Mouse (Mus musculus): Measurements from ENCODE around the gene OR5BS1P. TPM values are rescaled to one million over a fixed set of nuclear protein-coding genes. Genes with fewer than 3 reads are reported as not detected.

Gene OR5BS1P
- polyA plus RNA-seq, 1 experiment from 2014 or later = not detected

DNA sequence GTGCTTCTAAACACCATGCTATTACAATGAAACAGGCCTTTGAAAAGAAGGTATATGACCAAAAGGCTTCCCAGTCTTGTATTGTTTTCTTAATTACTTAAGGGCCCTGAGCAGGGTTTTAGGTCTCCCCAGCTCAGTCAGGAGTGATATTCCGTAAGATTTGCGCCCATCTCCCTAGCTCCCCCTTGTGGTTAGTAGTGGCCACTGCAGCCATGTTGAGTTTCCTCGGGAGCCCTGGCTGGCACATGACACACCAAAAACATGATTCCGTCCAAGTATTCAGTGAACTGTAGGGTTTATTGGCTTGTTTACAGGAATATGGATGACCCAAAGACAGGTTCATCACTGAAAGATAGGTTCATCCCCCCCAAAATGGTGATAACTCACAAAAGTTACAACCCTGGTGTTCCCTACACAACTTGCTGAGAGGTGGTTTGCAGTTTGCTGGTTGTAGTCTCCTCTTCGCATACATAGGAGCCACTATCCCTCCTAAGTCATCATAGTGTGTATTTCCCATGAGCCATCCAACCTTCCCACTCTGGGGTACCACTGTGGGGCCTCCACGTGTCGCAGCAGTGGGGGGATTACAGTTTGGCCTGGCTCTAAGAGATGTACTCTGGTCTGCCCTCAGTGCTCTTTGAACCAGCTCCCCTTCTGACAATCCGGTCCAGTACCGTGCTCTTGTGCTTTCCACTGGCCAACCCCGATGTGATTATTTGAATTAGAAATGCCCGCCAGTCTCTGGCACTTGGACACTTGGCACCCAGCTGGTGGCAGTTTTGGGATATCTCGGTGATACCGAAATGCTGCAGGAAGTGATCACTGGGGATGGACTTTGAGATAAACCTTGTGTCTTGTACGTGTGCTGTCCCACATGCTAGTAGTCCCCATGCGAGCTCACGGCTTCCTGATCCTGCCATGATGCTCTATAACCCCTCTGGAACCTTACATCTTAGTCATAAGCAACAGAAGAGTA, 48.0 kb downstream of the OR5BS1P start:
- H3K4me2 ChIP-seq (ENCODE audit: low read depth, low read length) = no peak overlapping the region
- H3K27ac ChIP-seq (ENCODE audit: low read depth) = no peak overlapping the region
- H3K36me3 ChIP-seq (replicated peaks; ENCODE audit: insufficient read depth, low read length) = peaks cover 39% of the 10 kb centered on the region
- no peaks in the 10 kb centered on the region for H3K27me3 ChIP-seq (ENCODE audit: insufficient read depth, low read length)
- H3K4me3 ChIP-seq (ENCODE audit: low read depth, low read length) = no peak overlapping the region
- TF ChIP-seq CTCF (IDR thresholded peaks at IDR 0.05; ENCODE audit: low read depth) = peak; percentile 98
- TF ChIP-seq EP300 (IDR thresholded peaks at IDR 0.05; ENCODE audit: low read depth) = no peak
- 54% methylated on average over 16 of the region's 16 CpGs for WGBS (ENCODE audit: insufficient replicate concordance)
- ATAC-seq (peak; percentile 57), DNase-seq (peak; percentile 69)
- peaks cover 6% of the 10 kb centered on the region for H3K4me1 ChIP-seq (ENCODE audit: insufficient read depth)
- no peak overlapping the region for H3K9ac ChIP-seq (replicated peaks)
- H3K9me3 ChIP-seq (ENCODE audit: low read length) = no peaks in the 10 kb centered on the region

DNA sequence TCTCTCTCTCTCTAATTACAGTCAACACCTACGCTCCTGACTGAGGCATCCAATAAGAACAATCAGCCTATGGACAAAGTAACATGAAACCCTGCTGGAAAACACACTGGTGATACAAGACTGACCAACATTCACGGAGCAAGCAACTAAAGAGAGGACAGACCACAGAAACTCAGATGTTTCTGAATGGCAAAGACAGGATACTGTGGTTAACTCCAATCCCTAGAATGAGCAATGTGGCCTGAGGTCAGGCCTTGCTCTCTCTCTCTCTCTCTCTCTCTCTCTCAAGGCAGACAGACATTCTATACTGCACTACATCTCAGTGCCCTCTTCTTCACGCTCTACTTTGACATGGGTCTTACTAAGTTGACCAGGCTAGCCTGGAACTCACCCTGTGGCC, 51.5 kb downstream of the OR5BS1P start:
- H3K27ac ChIP-seq (ENCODE audit: low read depth) = no peak overlapping the region
- no peaks in the 10 kb centered on the region for H3K4me1 ChIP-seq (ENCODE audit: insufficient read depth)
- ATAC-seq (no peak), DNase-seq (no peak)
- no peaks in the 10 kb centered on the region for H3K27me3 ChIP-seq (ENCODE audit: insufficient read depth, low read length)
- TF ChIP-seq EP300 (IDR thresholded peaks at IDR 0.05; ENCODE audit: low read depth) (no peak), CTCF (IDR thresholded peaks at IDR 0.05; ENCODE audit: low read depth) (no peak)
- no peak overlapping the region for H3K9ac ChIP-seq (replicated peaks)
- no peaks in the 10 kb centered on the region for H3K9me3 ChIP-seq (ENCODE audit: low read length)
- H3K36me3 ChIP-seq (replicated peaks; ENCODE audit: insufficient read depth, low read length) = peaks cover 71% of the 10 kb centered on the region
- whole genome bisulfite sequencing (ENCODE audit: insufficient replicate concordance) = 80% methylated on average over 3 of the region's 3 CpGs
- H3K4me3 ChIP-seq (ENCODE audit: low read depth, low read length) = no peak overlapping the region
- H3K4me2 ChIP-seq (ENCODE audit: low read depth, low read length) = no peak overlapping the region

DNA sequence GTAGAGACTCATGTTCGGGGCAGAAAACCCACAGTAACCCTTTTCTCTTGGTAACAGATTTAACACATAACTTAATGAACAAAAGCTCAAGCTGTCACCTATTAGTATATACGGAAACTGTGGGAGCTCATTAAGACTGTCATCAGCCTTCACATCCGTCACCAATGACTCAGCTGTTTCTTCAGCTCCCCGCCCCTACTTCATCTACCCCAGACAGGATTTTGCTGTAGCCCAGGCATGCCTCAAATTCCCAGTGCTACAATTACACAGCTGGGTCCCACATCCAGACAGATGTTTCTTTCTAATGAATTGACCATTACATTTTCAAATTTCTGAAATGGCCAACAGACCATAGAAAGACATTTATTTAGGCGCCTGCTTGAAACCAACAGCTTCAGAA, 56.4 kb downstream of the OR5BS1P start:
- ATAC-seq (peak; percentile 65), DNase-seq (no peak)
- Histone ChIP-seq H3K4me3 (ENCODE audit: low read depth, low read length) (no peak overlapping the region), H3K27me3 (ENCODE audit: insufficient read depth, low read length) (no peaks in the 10 kb centered on the region), H3K27ac (ENCODE audit: low read depth) (peak overlapping the region; percentile 34; the same call in 1 of the 2 replicates), H3K9ac (replicated peaks) (no peak overlapping the region), H3K9me3 (ENCODE audit: low read length) (no peaks in the 10 kb centered on the region), H3K36me3 (replicated peaks; ENCODE audit: insufficient read depth, low read length) (peaks cover 92% of the 10 kb centered on the region), H3K4me2 (ENCODE audit: low read depth, low read length) (no peak overlapping the region), H3K4me1 (ENCODE audit: insufficient read depth) (no peaks in the 10 kb centered on the region)
- no peak for TF ChIP-seq CTCF (IDR thresholded peaks at IDR 0.05; ENCODE audit: low read depth)
- no peak for TF ChIP-seq EP300 (IDR thresholded peaks at IDR 0.05; ENCODE audit: low read depth)
- WGBS (ENCODE audit: insufficient replicate concordance) = 76% methylated on average over 5 of the region's 5 CpGs

DNA sequence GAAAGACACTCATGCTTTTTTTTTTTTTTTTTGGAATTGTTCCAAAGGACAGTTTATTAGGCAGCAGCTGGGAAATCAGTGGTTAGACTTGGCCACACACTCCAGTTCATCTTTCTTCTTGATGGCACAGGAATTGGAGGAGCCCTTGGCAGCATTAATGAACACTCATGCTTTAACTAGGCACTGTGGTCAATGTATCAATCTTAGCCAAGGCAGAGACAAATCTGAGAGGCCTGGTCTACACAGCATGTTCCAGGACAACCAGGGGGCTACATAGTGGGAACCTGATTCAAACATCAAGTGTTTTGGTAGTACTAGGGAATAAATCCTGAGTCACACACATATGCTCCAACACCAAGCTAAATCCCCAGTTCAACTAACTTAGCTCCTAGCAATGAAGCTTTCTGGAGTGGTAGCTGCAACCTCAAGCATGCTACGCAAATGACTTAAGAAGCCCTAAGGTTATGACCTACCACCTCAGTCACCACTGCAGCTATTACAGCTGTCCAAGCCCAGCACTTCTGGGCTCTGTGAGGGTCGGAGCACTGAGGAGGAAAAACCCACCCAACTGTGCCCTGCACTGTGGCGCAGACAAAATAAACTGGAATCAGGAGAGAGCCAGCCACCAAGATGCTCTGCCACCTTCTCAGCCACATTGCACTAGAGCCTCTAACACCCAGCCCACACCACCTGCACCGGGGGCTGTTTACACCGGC, 57.5 kb downstream of the OR5BS1P start:
- no peak overlapping the region for H3K4me2 ChIP-seq (ENCODE audit: low read depth, low read length)
- peaks cover 87% of the 10 kb centered on the region for H3K36me3 ChIP-seq (replicated peaks; ENCODE audit: insufficient read depth, low read length)
- DNase-seq = no peak
- no peak for ATAC-seq
- H3K9me3 ChIP-seq (ENCODE audit: low read length) = no peaks in the 10 kb centered on the region
- WGBS (ENCODE audit: insufficient replicate concordance) = 93% methylated on average over 5 of the region's 5 CpGs
- TF ChIP-seq EP300 (IDR thresholded peaks at IDR 0.05; ENCODE audit: low read depth) = no peak
- no peak for TF ChIP-seq CTCF (IDR thresholded peaks at IDR 0.05; ENCODE audit: low read depth)
- no peak overlapping the region for H3K9ac ChIP-seq (replicated peaks)
- peaks cover 1% of the 10 kb centered on the region; the same call in 1 of the 2 replicates for H3K4me1 ChIP-seq (ENCODE audit: insufficient read depth)
- no peak overlapping the region for H3K4me3 ChIP-seq (ENCODE audit: low read depth, low read length)
- peak overlapping the region; percentile 16; the same call in 1 of the 2 replicates for H3K27ac ChIP-seq (ENCODE audit: low read depth)
- H3K27me3 ChIP-seq (ENCODE audit: insufficient read depth, low read length) = no peaks in the 10 kb centered on the region

DNA sequence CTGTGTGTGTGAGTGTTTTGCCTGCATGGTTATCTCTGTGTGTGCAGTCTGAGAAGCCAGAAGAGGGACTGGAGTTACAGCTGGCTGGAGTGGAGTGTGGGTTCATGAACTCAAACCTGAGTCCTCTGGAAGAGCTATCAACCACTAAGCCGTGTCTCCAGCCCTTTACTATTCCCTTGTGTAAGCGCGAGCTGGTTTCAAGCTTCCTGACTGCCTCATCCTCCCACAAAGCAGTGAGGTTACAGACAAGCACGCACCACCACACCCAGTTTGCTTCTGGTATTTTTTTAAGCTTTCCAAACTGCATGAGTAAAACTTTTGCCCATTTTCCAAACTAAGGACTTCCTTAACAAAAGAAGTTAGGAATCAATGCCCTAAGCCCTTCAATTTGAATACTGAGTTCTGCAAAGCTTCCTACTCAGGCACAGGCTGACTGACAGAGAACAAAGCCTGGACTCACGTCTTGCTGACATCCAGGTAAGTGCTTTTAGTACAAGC, 58.4 kb downstream of the OR5BS1P start:
- H3K27me3 ChIP-seq (ENCODE audit: insufficient read depth, low read length) = no peaks in the 10 kb centered on the region
- H3K9ac ChIP-seq (replicated peaks) = no peak overlapping the region
- no peak overlapping the region for H3K4me2 ChIP-seq (ENCODE audit: low read depth, low read length)
- no peak for ATAC-seq
- no peaks in the 10 kb centered on the region for H3K9me3 ChIP-seq (ENCODE audit: low read length)
- H3K36me3 ChIP-seq (replicated peaks; ENCODE audit: insufficient read depth, low read length) = peaks cover 78% of the 10 kb centered on the region
- WGBS (ENCODE audit: insufficient replicate concordance) = 83% methylated on average over 5 of the region's 5 CpGs
- no peak overlapping the region for H3K27ac ChIP-seq (ENCODE audit: low read depth)
- peaks cover 10% of the 10 kb centered on the region for H3K4me1 ChIP-seq (ENCODE audit: insufficient read depth)
- no peak for DNase-seq
- TF ChIP-seq EP300 (IDR thresholded peaks at IDR 0.05; ENCODE audit: low read depth) (no peak), CTCF (IDR thresholded peaks at IDR 0.05; ENCODE audit: low read depth) (no peak)
- H3K4me3 ChIP-seq (ENCODE audit: low read depth, low read length) = no peak overlapping the region

Small RNAs within 50 kb of the gene (microRNA-seq; reads per million reads assigned to microRNA genes)
- 1.2 reads per million for gene Mir1291

Other genes starting within 250 kb of the OR5BS1P start
- not detected in 2 replicates for gene Gm44579, start 248.9 kb upstream of the OR5BS1P start, polyA plus RNA-seq (2015; fragmentation: Nextera tagmentation; extraction: Ambion mirVana)
- gene Olfr287, start 248.8 kb upstream of the OR5BS1P start, polyA plus RNA-seq (2015; fragmentation: Nextera tagmentation; extraction: Ambion mirVana) = not detected in 2 replicates
- not detected in 2 replicates for gene Olfr286, start 235.4 kb upstream of the OR5BS1P start, polyA plus RNA-seq (2015; fragmentation: Nextera tagmentation; extraction: Ambion mirVana)
- not detected in 2 replicates for gene H1fnt, start 212.6 kb upstream of the OR5BS1P start, polyA plus RNA-seq (2015; fragmentation: Nextera tagmentation; extraction: Ambion mirVana)
- gene Zfp641, start 173.7 kb upstream of the OR5BS1P start, polyA plus RNA-seq (2015; fragmentation: Nextera tagmentation; extraction: Ambion mirVana) = 0.06 and 0.08 TPM in 2 replicates
- not detected in 2 replicates for gene Olfr285, start 152.5 kb upstream of the OR5BS1P start, polyA plus RNA-seq (2015; fragmentation: Nextera tagmentation; extraction: Ambion mirVana)
- gene Olfr284, start 128.9 kb upstream of the OR5BS1P start, polyA plus RNA-seq (2015; fragmentation: Nextera tagmentation; extraction: Ambion mirVana) = not detected in 2 replicates
- not detected in 2 replicates for gene Olfr283, start 89.0 kb upstream of the OR5BS1P start, polyA plus RNA-seq (2015; fragmentation: Nextera tagmentation; extraction: Ambion mirVana)
- not detected in 2 replicates for gene Olfr282, start 38.7 kb upstream of the OR5BS1P start, polyA plus RNA-seq (2015; fragmentation: Nextera tagmentation; extraction: Ambion mirVana)
- not detected in 2 replicates for gene Olfr281, start 17.3 kb upstream of the OR5BS1P start, polyA plus RNA-seq (2015; fragmentation: Nextera tagmentation; extraction: Ambion mirVana)
- gene Lalba, start 12.8 kb downstream of the OR5BS1P start, polyA plus RNA-seq (2015; fragmentation: Nextera tagmentation; extraction: Ambion mirVana) = not detected in 2 replicates
- gene Olfr279, start 22.5 kb downstream of the OR5BS1P start, polyA plus RNA-seq (2015; fragmentation: Nextera tagmentation; extraction: Ambion mirVana) = not detected in 2 replicates
- gene Kansl2, start 64.4 kb downstream of the OR5BS1P start, polyA plus RNA-seq (2015; fragmentation: Nextera tagmentation; extraction: Ambion mirVana) = 26.6 and 28.2 TPM in 2 replicates
- 14.9 and 17.0 TPM in 2 replicates for gene Ccnt1, start 101.0 kb downstream of the OR5BS1P start, polyA plus RNA-seq (2015; fragmentation: Nextera tagmentation; extraction: Ambion mirVana)
- not detected in 2 replicates for gene 4930415O20Rik, start 101.1 kb downstream of the OR5BS1P start, polyA plus RNA-seq (2015; fragmentation: Nextera tagmentation; extraction: Ambion mirVana)
- gene Adcy6, start 140.2 kb downstream of the OR5BS1P start, polyA plus RNA-seq (2015; fragmentation: Nextera tagmentation; extraction: Ambion mirVana) = 5.3 and 7.7 TPM in 2 replicates
- 0.38 and 0.58 TPM in 2 replicates for gene Cacnb3, start 160.9 kb downstream of the OR5BS1P start, polyA plus RNA-seq (2015; fragmentation: Nextera tagmentation; extraction: Ambion mirVana)
- gene Ddx23, start 193.0 kb downstream of the OR5BS1P start, polyA plus RNA-seq (2015; fragmentation: Nextera tagmentation; extraction: Ambion mirVana) = 4.7 and 9.2 TPM in 2 replicates
- gene Rnd1, start 207.6 kb downstream of the OR5BS1P start, polyA plus RNA-seq (2015; fragmentation: Nextera tagmentation; extraction: Ambion mirVana) = 0.94 and 1.2 TPM in 2 replicates
- not detected in 2 replicates for gene Ccdc65, start 238.3 kb downstream of the OR5BS1P start, polyA plus RNA-seq (2015; fragmentation: Nextera tagmentation; extraction: Ambion mirVana)